ENCODE assay signal across 9 mouse cellular contexts in genomic region chr5:149051194-149051570, GRCm38 (mm10). TPM values are rescaled to one million over a fixed set of nuclear protein-coding genes. Genes with fewer than 3 reads are reported as not detected.
DNase-seq lines count a peak whose midpoint lies in the region; ATAC-seq and TF ChIP-seq lines count a peak whose summit lies in the region.
"Had no signal": no experiment of that assay in that cellular context is flagged by ENCODE, and none has a peak within 500 bp of the region (broad histone marks: within the 10 kb centered on the region; RNA-seq: fewer than 3 reads in every experiment).

No protein-coding gene starts in this region.

- DNase-seq in urinary bladder, postnatal 14 days (ENCODE audit: low spot score), result peak; percentile 68
- no peak for DNase-seq in urinary bladder, postnatal 25 days (ENCODE audit: low spot score)
- DNase-seq in embryonic facial prominence, embryonic 14.5 days (ENCODE audit: low spot score), result peak; percentile 61
- DNase-seq in liver, postnatal 0 days, result peak; percentile 76
- no peak for DNase-seq in cerebellum, adult 18-20 months
- DNase-seq in thymus, adult 18-20 months, result no peak

- no peak; the same call in 1 of the 2 replicates for TF ChIP-seq EP300 in liver, postnatal 0 days (IDR thresholded peaks at IDR 0.05; ENCODE audit: low read depth)

- peak overlapping the region; percentile 99 for H3K27ac ChIP-seq in embryonic facial prominence, embryonic 14.5 days (replicated peaks; ENCODE audit: low read depth, low read length)
- H3K27ac ChIP-seq in hindbrain, embryonic 16.5 days (ENCODE audit: low read depth, low read length), result peak overlapping the region; percentile 100
- H3K27ac ChIP-seq in liver, postnatal 0 days (ENCODE audit: low read depth), result peak overlapping the region; percentile 100
- H3K27ac ChIP-seq in neural tube, embryonic 14.5 days (ENCODE audit: low read depth, low read length), result peak overlapping the region; percentile 100

- H3K27me3 ChIP-seq in embryonic facial prominence, embryonic 14.5 days (replicated peaks; ENCODE audit: control insufficient read depth, insufficient read depth, low read length), result no peaks in the 10 kb centered on the region
- no peaks in the 10 kb centered on the region for H3K27me3 ChIP-seq in hindbrain, embryonic 16.5 days (replicated peaks; ENCODE audit: control insufficient read depth, insufficient read depth, low read length)
- H3K27me3 ChIP-seq in liver, postnatal 0 days (ENCODE audit: insufficient read depth, low read length), result no peaks in the 10 kb centered on the region
- H3K27me3 ChIP-seq in neural tube, embryonic 14.5 days (ENCODE audit: control insufficient read depth, insufficient read depth, low read length), result no peaks in the 10 kb centered on the region

- H3K4me1 ChIP-seq in embryonic facial prominence, embryonic 14.5 days (ENCODE audit: control insufficient read depth, insufficient read depth, low read length), result peaks cover 3% of the 10 kb centered on the region; the same call in 1 of the 2 replicates
- peaks cover 14% of the 10 kb centered on the region for H3K4me1 ChIP-seq in hindbrain, embryonic 16.5 days (ENCODE audit: control insufficient read depth, insufficient read depth, low read depth, low read length)
- H3K4me1 ChIP-seq in liver, postnatal 0 days (ENCODE audit: insufficient read depth), result peaks cover 3% of the 10 kb centered on the region; the same call in 1 of the 2 replicates
- peaks cover 9% of the 10 kb centered on the region for H3K4me1 ChIP-seq in neural tube, embryonic 14.5 days (ENCODE audit: control insufficient read depth, insufficient read depth, low read length)

- H3K9me3 ChIP-seq in embryonic facial prominence, embryonic 14.5 days (ENCODE audit: control insufficient read depth, low read length), result no peaks in the 10 kb centered on the region
- H3K9me3 ChIP-seq in hindbrain, embryonic 16.5 days (ENCODE audit: control insufficient read depth, low read length), result no peaks in the 10 kb centered on the region
- no peaks in the 10 kb centered on the region for H3K9me3 ChIP-seq in liver, postnatal 0 days (ENCODE audit: low read length)
- H3K9me3 ChIP-seq in neural tube, embryonic 14.5 days (ENCODE audit: control insufficient read depth, low read length), result no peaks in the 10 kb centered on the region

- H3K9ac ChIP-seq in embryonic facial prominence, embryonic 14.5 days (ENCODE audit: low read depth, low read length), result peak overlapping the region; percentile 99
- H3K9ac ChIP-seq in hindbrain, embryonic 16.5 days (ENCODE audit: low read depth, low read length), result peak overlapping the region; percentile 97
- H3K9ac ChIP-seq in liver, postnatal 0 days (replicated peaks), result peak overlapping the region; percentile 99
- H3K9ac ChIP-seq in neural tube, embryonic 14.5 days (replicated peaks; ENCODE audit: low read depth, low read length), result peak overlapping the region; percentile 99

- no peak for TF ChIP-seq CTCF in liver, postnatal 0 days (IDR thresholded peaks at IDR 0.05; ENCODE audit: low read depth)

- ATAC-seq in embryonic facial prominence, embryonic 14.5 days (ENCODE audit: low read depth), result no peak
- no peak for ATAC-seq in hindbrain, embryonic 16.5 days
- ATAC-seq in liver, postnatal 0 days, result peak; percentile 18
- ATAC-seq in neural tube, embryonic 14.5 days (ENCODE audit: low read depth), result no peak

- peak overlapping the region; percentile 71 for H3K4me3 ChIP-seq in embryonic facial prominence, embryonic 14.5 days (ENCODE audit: low read depth, low read length)
- peak overlapping the region; percentile 84 for H3K4me3 ChIP-seq in hindbrain, embryonic 16.5 days (ENCODE audit: low read length)
- peak overlapping the region; percentile 68 for H3K4me3 ChIP-seq in liver, postnatal 0 days (ENCODE audit: low read depth, low read length)
- H3K4me3 ChIP-seq in neural tube, embryonic 14.5 days (ENCODE audit: low read depth, low read length), result peak overlapping the region; percentile 74

- H3K36me3 ChIP-seq in embryonic facial prominence, embryonic 14.5 days (ENCODE audit: control insufficient read depth, insufficient read depth, low read length), result peaks cover 23% of the 10 kb centered on the region
- peaks cover 6% of the 10 kb centered on the region for H3K36me3 ChIP-seq in hindbrain, embryonic 16.5 days (ENCODE audit: control insufficient read depth, insufficient read depth, low read length)
- peaks cover 19% of the 10 kb centered on the region for H3K36me3 ChIP-seq in liver, postnatal 0 days (replicated peaks; ENCODE audit: insufficient read depth, low read length)
- H3K36me3 ChIP-seq in neural tube, embryonic 14.5 days (ENCODE audit: control insufficient read depth, insufficient read depth, low read length), result 0 out of 2 replicates have a peak, but pooled peaks cover under 1% of the 10 kb centered on the region

- peak overlapping the region; percentile 78 for H3K4me2 ChIP-seq in embryonic facial prominence, embryonic 14.5 days (ENCODE audit: low read depth, low read length)
- peak overlapping the region; percentile 79 for H3K4me2 ChIP-seq in hindbrain, embryonic 16.5 days (ENCODE audit: low read length)
- peak overlapping the region; percentile 98 for H3K4me2 ChIP-seq in liver, postnatal 0 days (ENCODE audit: low read depth, low read length)
- peak overlapping the region; percentile 78 for H3K4me2 ChIP-seq in neural tube, embryonic 14.5 days (ENCODE audit: low read depth, low read length)

- under 1% methylated on average over 23 of the region's 27 CpGs for WGBS in embryonic facial prominence, embryonic 14.5 days
- WGBS in hindbrain, embryonic 16.5 days, result 1% methylated on average over 27 of the region's 27 CpGs
- WGBS in liver, postnatal 0 days (ENCODE audit: insufficient replicate concordance), result under 1% methylated on average over 27 of the region's 27 CpGs
- under 1% methylated on average over 27 of the region's 27 CpGs for WGBS in neural tube, embryonic 14.5 days

RNA-seq across cellular contexts. Expression of gene Gm42791, which starts 56.2 kb away (rescaled TPM):
- 2.2 TPM in 1 of 2 replicates, not detected in the other for polyA plus RNA-seq in embryonic facial prominence, embryonic 14.5 days (2014; fragmentation: Nextera tagmentation; extraction: Ambion mirVana)
- polyA plus RNA-seq in hindbrain, embryonic 16.5 days (2015; fragmentation: Nextera tagmentation; extraction: Ambion mirVana), result 3.9 and 5.3 TPM in 2 replicates
- polyA plus RNA-seq in liver, postnatal 0 days (2015; fragmentation: Nextera tagmentation; extraction: Ambion mirVana), result 0.42 TPM in 1 of 2 replicates, not detected in the other
- not detected in 2 replicates for polyA plus RNA-seq in neural tube, embryonic 14.5 days (2014; fragmentation: Nextera tagmentation; extraction: Ambion mirVana)
- polyA plus RNA-seq: gonadal fat pad, adult 2 months had no signal

Comparison
In these comparisons a context has a peak if more than half of its experiments do, and no peak if none do; other contexts are left out.
1. DNase-seq: peak in urinary bladder, postnatal 14 days (single experiment), embryonic facial prominence, embryonic 14.5 days (single experiment) and liver, postnatal 0 days (single experiment); none in urinary bladder, postnatal 25 days (single experiment), cerebellum, adult 18-20 months (0 of 2) and thymus, adult 18-20 months (0 of 2).
2. Peak in every context shown above with its lines, with median percentiles within 50 percentile points of each other: H3K27ac ChIP-seq, H3K4me2 ChIP-seq, H3K4me3 ChIP-seq and H3K9ac ChIP-seq.